Mouse (Mus musculus): Measurements from ENCODE around the gene Gm20854. TPM values are rescaled to one million over a fixed set of nuclear protein-coding genes. Genes with fewer than 3 reads are reported as not detected.
"Not testable (repeated sequence)": the region's sequence is repeated elsewhere in the genome, so short reads cannot be mapped to it uniquely, and the experiment has no call there.

Gm20854 gene
- polyA plus RNA-seq (2012; fragmentation: generic; extraction: Trizol): not detected
- long read RNA-seq, experiment 1: 0 reads
- long read RNA-seq, experiment 2: 0 reads

- not testable (repeated sequence) for H3K27me3 ChIP-seq (ENCODE audit: control insufficient read depth, insufficient read depth, insufficient read length); H3K36me3 ChIP-seq (ENCODE audit: control insufficient read depth, insufficient read depth); H3K79me2 ChIP-seq (ENCODE audit: control insufficient read depth, insufficient read depth); H3K4me3 ChIP-seq (ENCODE audit: insufficient read depth, poor library complexity, severe bottlenecking); H3K79me3 ChIP-seq (ENCODE audit: low read depth); H3ac ChIP-seq (ENCODE audit: control insufficient read depth, insufficient read length, low read depth)
These were observed at the start of gene Gm20854 for GRCm38 (mm10) chrY:85530808-85531207. Gene Gm20854 (minus strand): TSS chrY:85530908.
